Mouse (Mus musculus) megakaryocyte, embryonic 14.5 days (primary cell): ENCODE measurements around the gene Kcnma1.

Experiments
- FLI1 ChIP-seq: IDR thresholded peaks from 2 replicates; pipeline ENCODE4 v1.6.1; 2012; ENCODE audit warnings: low read length, inconsistent platforms, mixed read lengths
- GATA1 ChIP-seq: IDR thresholded peaks from 3 replicates; pipeline ENCODE4 v1.6.1; 2012; ENCODE audit warnings: mixed read lengths, low read length, inconsistent platforms, borderline replicate concordance

DNA sequence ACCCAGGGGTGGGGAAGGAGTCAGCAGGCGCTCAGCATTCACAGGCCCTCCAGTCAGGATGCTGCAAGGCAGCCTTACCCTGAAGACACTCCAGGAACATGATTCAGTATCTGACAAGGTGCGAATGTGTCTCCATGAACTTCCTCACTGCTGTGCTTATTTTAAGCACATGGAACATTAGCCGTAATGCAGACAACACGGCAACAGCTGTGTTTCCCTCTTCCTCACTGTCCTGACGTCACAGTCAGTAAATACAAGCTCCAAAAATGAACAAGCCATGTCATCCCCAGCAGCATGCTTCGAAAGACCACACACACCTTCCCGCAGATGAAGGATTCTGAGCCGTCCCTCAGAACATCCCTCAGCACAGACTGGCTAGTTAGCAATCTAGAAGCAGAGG lies 47.8 kb downstream of the Kcnma1 start:
- TF ChIP-seq GATA1 (no peak), FLI1 (no peak)
